In genomic region chr2:163968581-163968980, GRCm38 (mm10) we compare ENCODE assay signal across 8 mouse cellular contexts. TPM values are rescaled to one million over a fixed set of nuclear protein-coding genes. Genes with fewer than 3 reads are reported as not detected.
DNase-seq lines count a peak whose midpoint lies in the region; ATAC-seq and TF ChIP-seq lines count a peak whose summit lies in the region.
"Had no signal": no experiment of that assay in that cellular context is flagged by ENCODE, and none has a peak within 500 bp of the region (broad histone marks: within the 10 kb centered on the region; RNA-seq: fewer than 3 reads in every experiment).

No protein-coding gene starts in this region.

- peak; percentile 31 for DNase-seq in c-Kit-positive CD71-positive TER-119-negative erythroid progenitor cells, embryonic 14.5 days (ENCODE audit: low read depth)
- DNase-seq in large intestine, adult 2 months (ENCODE audit: low read depth, low spot score) = peak; percentile 48
- DNase-seq in lung, postnatal 25 days (ENCODE audit: low spot score) = peak; percentile 44
- DNase-seq in right cerebral cortex, postnatal 10 days (ENCODE audit: low spot score in 2 of 2) = peak; percentile 70 to 83

- no peak overlapping the region for H3K9ac ChIP-seq in ES-Bruce4 (ENCODE audit: low read depth, poor library complexity, severe bottlenecking)
- no peak overlapping the region for H3K9ac ChIP-seq in forebrain, embryonic 15.5 days (replicated peaks)
- H3K9ac ChIP-seq: limb, embryonic 13.5 days had no signal

- H3K79me2 ChIP-seq in C2C12 (ENCODE audit: control insufficient read depth, insufficient read depth) = no peaks in the 10 kb centered on the region

- no peaks in the 10 kb centered on the region for H3K79me3 ChIP-seq in C2C12 (ENCODE audit: low read depth)

- TF ChIP-seq EP300 in ES-Bruce4 (IDR thresholded peaks at IDR 0.05; ENCODE audit: insufficient read depth, low read depth, low read length) = no peak

- WGBS in forebrain, embryonic 15.5 days = 1% methylated on average over 5 of the region's 5 CpGs
- WGBS in large intestine, adult 2 months = 5% methylated on average over 5 of the region's 5 CpGs

- H3K27ac ChIP-seq in ES-Bruce4 (ENCODE audit: insufficient read depth, low read length) = no peak overlapping the region
- H3K27ac ChIP-seq in forebrain, embryonic 15.5 days (replicated peaks) = no peak overlapping the region
- H3K27ac ChIP-seq: limb, embryonic 13.5 days had no signal

- no peak overlapping the region for H3ac ChIP-seq in C2C12 (ENCODE audit: control insufficient read depth, insufficient read length, low read depth)

- H3K36me3 ChIP-seq in C2C12 (ENCODE audit: control insufficient read depth, insufficient read depth) (no peaks in the 10 kb centered on the region), ES-Bruce4 (ENCODE audit: control insufficient read depth, insufficient read depth, low read length, poor library complexity, severe bottlenecking) (no peaks in the 10 kb centered on the region)
- no peaks in the 10 kb centered on the region for H3K36me3 ChIP-seq in forebrain, embryonic 15.5 days
- H3K36me3 ChIP-seq: limb, embryonic 13.5 days had no signal

- 0 out of 2 replicates have a peak, but pooled peaks cover 6% of the 10 kb centered on the region for H3K9me3 ChIP-seq in ES-Bruce4 (replicated peaks; ENCODE audit: control insufficient read depth, insufficient read depth, low read length, poor library complexity, severe bottlenecking)
- H3K9me3 ChIP-seq in forebrain, embryonic 15.5 days = no peaks in the 10 kb centered on the region
- H3K9me3 ChIP-seq: limb, embryonic 13.5 days had no signal

- no peaks in the 10 kb centered on the region for H3K4me1 ChIP-seq in ES-Bruce4 (ENCODE audit: control insufficient read depth, insufficient read depth, low read length)
- H3K4me1 ChIP-seq in forebrain, embryonic 15.5 days = no peaks in the 10 kb centered on the region
- H3K4me1 ChIP-seq: limb, embryonic 13.5 days had no signal

- H3K27me3 ChIP-seq in C2C12 (ENCODE audit: control insufficient read depth, insufficient read depth, insufficient read length) = peaks cover 14% of the 10 kb centered on the region
- H3K27me3 ChIP-seq in ES-Bruce4 (ENCODE audit: control insufficient read depth, insufficient read depth, low read length, poor library complexity, severe bottlenecking) = no peaks in the 10 kb centered on the region
- H3K27me3 ChIP-seq in forebrain, embryonic 15.5 days = no peaks in the 10 kb centered on the region

- TF ChIP-seq POLR2A in ES-Bruce4 (IDR thresholded peaks at IDR 0.05; ENCODE audit: insufficient read depth, low read length) = no peak

- H3K4me2 ChIP-seq in forebrain, embryonic 15.5 days (replicated peaks) = no peak overlapping the region
- H3K4me2 ChIP-seq: limb, embryonic 13.5 days had no signal

- TF ChIP-seq CTCF in C2C12 (IDR thresholded peaks at IDR 0.05; ENCODE audit: control insufficient read depth, insufficient read depth, insufficient read length) = peak; percentile 55
- TF ChIP-seq CTCF in ES-Bruce4 (IDR thresholded peaks at IDR 0.05; ENCODE audit: low read depth, low read length) = peak; percentile 94

- peak; percentile 64; the same call in 1 of the 2 replicates for ATAC-seq in forebrain, embryonic 15.5 days (replicated peaks)

- no peak overlapping the region for H3K4me3 ChIP-seq in C2C12 (ENCODE audit: insufficient read depth, poor library complexity, severe bottlenecking)
- H3K4me3 ChIP-seq in ES-Bruce4 (ENCODE audit: low read depth, low read length) = no peak overlapping the region
- H3K4me3 ChIP-seq in forebrain, embryonic 15.5 days = no peak overlapping the region
- H3K4me3 ChIP-seq: limb, embryonic 13.5 days had no signal

TF ChIP-seq in C2C12, 6 proteins besides CTCF, POLR2A, EP300 and RAD21:
- TF ChIP-seq MYOG (IDR thresholded peaks at IDR 0.05; ENCODE audit: control insufficient read depth, extremely low read depth, insufficient read length) (no peak), MAX (IDR thresholded peaks at IDR 0.05) (no peak), MYOD1 (IDR thresholded peaks at IDR 0.05; ENCODE audit: control insufficient read depth, insufficient read length, low read depth) (no peak), CEBPB (IDR thresholded peaks at IDR 0.05; ENCODE audit: low read depth) (no peak), FOSL1 (IDR thresholded peaks at IDR 0.05; ENCODE audit: insufficient read depth, low read length, poor library complexity, severe bottlenecking) (no peak), USF1 (IDR thresholded peaks at IDR 0.05; ENCODE audit: low read depth) (no peak)

RNA-seq across cellular contexts. Expression of gene Ywhab, which starts 26.2 kb away (rescaled TPM):
- polyA plus RNA-seq in C2C12 (2012; fragmentation: generic; extraction: Trizol) (114 TPM), ES-Bruce4 (2011; ENCODE audit: insufficient read depth, insufficient read length, low read depth, missing spikeins) (132 and 137 TPM in 2 replicates)
- 431 and 450 TPM in 2 replicates for polyA plus RNA-seq in forebrain, embryonic 15.5 days (2015; fragmentation: Nextera tagmentation; extraction: Ambion mirVana)
- 43.9 and 48.0 TPM in 2 replicates for polyA plus RNA-seq in large intestine, adult 2 months (2012; rRNA removed)

RNA-seq across cellular contexts. Expression of gene Rims4, which starts 50.1 kb away (rescaled TPM):
- polyA plus RNA-seq in C2C12 (2012; fragmentation: generic; extraction: Trizol) (not detected), ES-Bruce4 (2011; ENCODE audit: insufficient read depth, insufficient read length, low read depth, missing spikeins) (0.88 and 1.7 TPM in 2 replicates)
- 7.3 and 7.7 TPM in 2 replicates for polyA plus RNA-seq in forebrain, embryonic 15.5 days (2015; fragmentation: Nextera tagmentation; extraction: Ambion mirVana)
- polyA plus RNA-seq in large intestine, adult 2 months (2012; rRNA removed) = 0.08 and 0.12 TPM in 2 replicates

RNA-seq across cellular contexts. Expression of gene Pabpc1l, which starts 56.7 kb away (rescaled TPM):
- 0.60 TPM for polyA plus RNA-seq in C2C12 (2012; fragmentation: generic; extraction: Trizol)
- polyA plus RNA-seq in ES-Bruce4 (2011; ENCODE audit: insufficient read depth, insufficient read length, low read depth, missing spikeins) = 2.5 and 4.2 TPM in 2 replicates
- polyA plus RNA-seq in forebrain, embryonic 15.5 days (2015; fragmentation: Nextera tagmentation; extraction: Ambion mirVana) = 2.9 and 4.2 TPM in 2 replicates
- 0.78 and 1.1 TPM in 2 replicates for polyA plus RNA-seq in large intestine, adult 2 months (2012; rRNA removed)
